Mouse (Mus musculus) granulocyte monocyte progenitor cell, adult 5-6 weeks (primary cell): ENCODE results near the gene Acat2. TPM values are rescaled to one million over a fixed set of nuclear protein-coding genes. Genes with fewer than 3 reads are reported as not detected.
"Not testable (repeated sequence)": the region's sequence is repeated elsewhere in the genome, so short reads cannot be mapped to it uniquely, and the experiment has no call there.

Source experiments
- ATAC-seq: replicated peaks from 2 replicates; pipeline ENCODE4 v1.8.0; 2016; ENCODE audit warnings: mild to moderate bottlenecking, moderate TSS enrichment, inconsistent platforms; ENCODE audit not compliant: poor library complexity, severe bottlenecking
- total RNA-seq, 2 experiments: library from RNA; stranded (forward) in 1 of 2; stranded (reverse) in 1 of 2; fragments of 200-712, 200-1000 nt in 1 of 2; fragments of >200 nt in 1 of 2; fragmentation: Nextera tagmentation in 1 of 2; gene quantifications; 2 replicates each; pipeline ENCODE4 v1.2.3; 2014 to 2017

The Acat2 gene
- total RNA-seq, 2 experiments from 2014 or later: 21.4 TPM

- no peak for ATAC-seq
Measured at GRCm38 (mm10) chr17:12910391-12910790, 50.2 kb downstream of the Acat2 start.

GRCm38 (mm10) chr17:12909361-12910280 lies 50.9 kb downstream of the Acat2 start, which contains the start of gene Pnldc1:
TSS of gene Pnldc1 (minus strand) at chr17:12910230.
- ATAC-seq: no peak

GRCm38 (mm10) chr17:12906436-12906835 lies 54.1 kb downstream of the Acat2 start:
- no peak for ATAC-seq

- no peak for ATAC-seq
Measured at GRCm38 (mm10) chr17:12905810-12906209, 54.7 kb downstream of the Acat2 start.

- ATAC-seq: no peak
Measured at GRCm38 (mm10) chr17:12904349-12904748, 56.2 kb downstream of the Acat2 start.

GRCm38 (mm10) chr17:12903372-12904333 lies 56.9 kb downstream of the Acat2 start:
- ATAC-seq: no peak

- ATAC-seq: no peak
Measured at GRCm38 (mm10) chr17:12902291-12902690, 58.3 kb downstream of the Acat2 start.

GRCm38 (mm10) chr17:12898607-12899006 lies 61.9 kb downstream of the Acat2 start:
- ATAC-seq: not testable (repeated sequence)

GRCm38 (mm10) chr17:12897674-12898073 lies 62.9 kb downstream of the Acat2 start:
- no peak for ATAC-seq

Other genes starting within 250 kb of the Acat2 start
- gene Igf2r, start 191.1 kb downstream of the Acat2 start, total RNA-seq (2014; fragmentation: Nextera tagmentation): 0.04 and 0.73 TPM in 2 replicates
- gene Igf2r, start 191.1 kb downstream of the Acat2 start, total RNA-seq (2017): 0.78 and 1.5 TPM in 2 replicates
- gene Mas1, start 92.6 kb downstream of the Acat2 start, total RNA-seq (2014; fragmentation: Nextera tagmentation): not detected in 2 replicates
- gene Mas1, start 92.6 kb downstream of the Acat2 start, total RNA-seq (2017): not detected in 2 replicates
- not detected in 2 replicates for gene Mrgprh, start 84.7 kb downstream of the Acat2 start, total RNA-seq (2014; fragmentation: Nextera tagmentation)
- gene Mrgprh, start 84.7 kb downstream of the Acat2 start, total RNA-seq (2017): not detected in 2 replicates
- gene Pnldc1, start 50.5 kb downstream of the Acat2 start, total RNA-seq (2014; fragmentation: Nextera tagmentation): 1.7 and 3.5 TPM in 2 replicates
- 1.6 TPM in 1 of 2 replicates, not detected in the other for gene Pnldc1, start 50.5 kb downstream of the Acat2 start, total RNA-seq (2017)
- gene Tcp1, start 45.0 kb downstream of the Acat2 start, total RNA-seq (2014; fragmentation: Nextera tagmentation): 377 and 436 TPM in 2 replicates
- gene Tcp1, start 45.0 kb downstream of the Acat2 start, total RNA-seq (2017): 932 and 1,001 TPM in 2 replicates
- gene Mrpl18, start 44.4 kb downstream of the Acat2 start, total RNA-seq (2014; fragmentation: Nextera tagmentation): 138 and 143 TPM in 2 replicates
- 190 and 222 TPM in 2 replicates for gene Mrpl18, start 44.4 kb downstream of the Acat2 start, total RNA-seq (2017)
- gene Acat3, start 20.1 kb downstream of the Acat2 start, total RNA-seq (2014; fragmentation: Nextera tagmentation): not detected in 2 replicates
- gene Acat3, start 20.1 kb downstream of the Acat2 start, total RNA-seq (2017): 1.1 and 1.2 TPM in 2 replicates
- gene Wtap, start 33.4 kb upstream of the Acat2 start, total RNA-seq (2014; fragmentation: Nextera tagmentation): 82.6 and 83.4 TPM in 2 replicates
- gene Wtap, start 33.4 kb upstream of the Acat2 start, total RNA-seq (2017): 208 and 223 TPM in 2 replicates
- gene Sod2, start 46.1 kb upstream of the Acat2 start, total RNA-seq (2014; fragmentation: Nextera tagmentation): 53.7 and 64.0 TPM in 2 replicates
- gene Sod2, start 46.1 kb upstream of the Acat2 start, total RNA-seq (2017): 79.6 and 99.7 TPM in 2 replicates
- not detected in 2 replicates for gene Gpr31b, start 91.5 kb upstream of the Acat2 start, total RNA-seq (2014; fragmentation: Nextera tagmentation)
- 0.21 and 1.6 TPM in 2 replicates for gene Gpr31b, start 91.5 kb upstream of the Acat2 start, total RNA-seq (2017)
- not detected in 2 replicates for gene Tcp10b, start 100.4 kb upstream of the Acat2 start, total RNA-seq (2014; fragmentation: Nextera tagmentation)
- not detected in 2 replicates for gene Tcp10b, start 100.4 kb upstream of the Acat2 start, total RNA-seq (2017)
- gene Unc93a, start 171.1 kb upstream of the Acat2 start, total RNA-seq (2014; fragmentation: Nextera tagmentation): not detected in 2 replicates
- gene Unc93a, start 171.1 kb upstream of the Acat2 start, total RNA-seq (2017): not detected in 2 replicates